Mouse (Mus musculus): ENCODE results near the gene Slu7. TPM values are rescaled to one million over a fixed set of nuclear protein-coding genes. Genes with fewer than 3 reads are reported as not detected.

Slu7 gene
- polyA plus RNA-seq (2012; rRNA removed), result 2.4 and 7.8 TPM in 2 replicates

DNA sequence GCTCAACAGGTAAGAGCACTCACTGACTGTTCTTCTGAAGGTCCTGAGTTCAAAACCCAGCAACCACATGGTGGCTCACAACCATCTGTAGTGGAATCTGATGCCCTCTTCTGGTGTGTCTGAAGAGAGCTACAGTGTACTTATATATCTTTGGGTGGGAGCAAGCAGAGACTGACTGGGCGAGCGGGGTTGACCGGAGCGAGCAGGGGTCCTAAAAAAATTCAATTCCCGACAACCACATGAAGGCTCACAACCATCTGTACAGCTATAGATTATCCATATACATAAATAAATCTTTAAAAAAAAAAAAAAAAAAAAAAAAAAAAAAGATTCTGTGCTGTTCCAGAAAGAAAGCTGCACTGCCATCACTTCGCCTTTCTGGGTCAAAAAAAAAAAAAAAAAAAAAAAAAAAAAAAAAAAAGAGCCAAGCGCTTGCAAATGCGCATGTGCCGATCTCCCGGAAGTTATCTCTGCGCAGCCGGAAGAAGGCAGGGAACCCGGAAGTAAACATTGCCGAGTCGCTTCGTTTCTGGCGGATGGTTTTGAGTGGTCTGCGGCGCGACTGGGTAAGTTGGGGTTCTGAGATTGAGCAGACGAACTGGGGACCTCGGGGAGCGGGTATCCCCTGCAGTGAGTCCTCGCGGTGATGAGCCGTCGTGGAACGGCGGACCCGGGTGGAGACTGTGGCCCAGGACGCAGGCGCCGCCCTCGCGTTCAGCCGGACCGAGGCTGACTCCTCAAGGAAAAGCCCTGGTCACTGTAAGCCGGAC is at the start of gene Slu7:
Slu7 (plus strand) TSS at position 491 of the 770 bp plus-strand sequence.
- peak; percentile 20 for DNase-seq (ENCODE audit: low read depth)

DNA sequence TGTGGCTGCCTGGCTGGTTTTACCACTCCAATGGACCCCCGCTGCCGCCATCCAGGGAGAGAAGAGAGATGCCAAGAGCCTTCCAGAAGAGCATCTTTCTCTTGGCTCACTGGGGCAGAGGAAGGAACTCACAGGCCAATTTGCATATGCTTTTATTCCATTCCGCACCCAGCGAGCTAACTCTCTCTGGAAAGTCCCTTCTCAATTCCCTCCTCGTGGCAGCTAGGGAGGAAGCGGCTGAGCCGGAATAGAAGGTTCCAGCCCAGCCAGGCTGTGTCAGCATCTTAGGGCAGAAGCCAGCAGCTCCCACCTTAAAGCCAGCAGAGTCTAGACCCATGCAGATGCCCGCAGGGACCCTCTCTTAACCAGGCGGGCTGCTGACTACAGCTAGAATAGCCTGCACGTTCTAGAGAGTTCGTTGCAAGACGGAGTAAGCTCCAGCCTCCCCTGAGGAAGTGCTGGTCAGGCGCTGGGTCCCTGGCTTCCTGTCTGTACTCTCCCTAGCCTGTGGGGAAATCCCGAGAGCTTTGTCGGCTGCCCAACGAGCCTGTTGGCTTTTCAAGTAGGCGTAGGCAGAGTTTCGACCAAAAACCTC is 48.4 kb upstream of the Slu7 start:
- DNase-seq (ENCODE audit: low read depth), result no peak

DNA sequence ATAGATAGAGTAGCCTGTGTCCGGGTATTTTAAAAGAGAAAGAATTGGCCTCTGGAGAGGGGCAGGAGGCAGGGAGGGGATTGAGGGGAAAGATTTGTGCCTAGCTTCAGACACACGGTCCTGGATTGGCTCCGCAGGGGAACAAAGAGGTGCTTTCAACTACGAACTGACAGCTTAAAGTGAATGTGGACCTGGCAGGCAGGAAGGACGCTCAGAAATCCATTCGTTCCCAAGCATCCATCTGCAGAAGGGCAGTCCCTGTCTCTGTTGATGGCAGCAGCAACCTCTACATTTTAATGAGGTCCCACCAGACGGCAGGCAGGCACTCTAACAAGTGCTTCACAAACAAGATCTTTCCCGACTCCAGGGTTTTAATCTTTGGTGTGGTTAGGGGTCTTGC is 47.8 kb upstream of the Slu7 start:
- DNase-seq (ENCODE audit: low read depth), result no peak

DNA sequence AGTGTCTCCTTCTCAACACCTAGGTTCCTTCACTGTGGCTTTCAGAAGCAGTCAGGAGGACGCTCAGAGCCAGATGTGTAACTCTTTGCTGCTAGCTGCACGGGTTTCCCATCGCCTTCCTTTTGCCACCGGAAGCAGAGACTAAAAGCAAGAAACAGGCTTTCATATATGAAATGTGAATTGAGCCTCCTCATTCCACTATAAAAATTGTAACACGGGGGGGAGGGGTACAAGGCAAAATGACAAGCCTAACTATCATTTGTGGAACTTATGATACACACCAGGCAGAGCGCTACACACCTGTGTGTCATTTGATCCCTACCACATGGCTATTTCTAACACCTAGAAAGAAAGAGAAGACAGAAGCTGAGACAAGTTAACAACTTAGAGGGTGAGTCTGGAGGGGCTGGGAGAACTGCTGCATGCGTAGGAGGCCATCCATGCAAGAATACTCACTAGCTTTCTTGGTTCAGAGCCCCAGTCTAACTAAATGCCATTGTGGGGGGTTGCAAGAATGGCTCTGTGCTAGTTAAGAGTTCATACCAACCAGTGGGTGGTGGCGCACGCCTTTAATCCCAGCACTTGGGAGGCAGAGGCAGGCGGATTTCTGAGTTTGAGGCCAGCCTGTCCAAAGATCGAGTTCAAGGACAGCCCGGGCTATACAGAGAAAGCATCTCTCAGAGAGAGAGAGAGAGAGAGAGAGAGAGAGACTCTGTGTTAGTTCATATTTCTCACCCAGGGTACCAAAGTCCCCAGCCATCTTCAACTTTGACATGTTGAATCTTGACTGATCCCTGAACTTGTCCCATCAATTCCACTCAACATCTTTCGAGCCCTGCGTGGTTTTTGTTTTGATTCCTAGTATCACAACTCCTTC is 46.3 kb upstream of the Slu7 start:
- DNase-seq (ENCODE audit: low read depth), result no peak

DNA sequence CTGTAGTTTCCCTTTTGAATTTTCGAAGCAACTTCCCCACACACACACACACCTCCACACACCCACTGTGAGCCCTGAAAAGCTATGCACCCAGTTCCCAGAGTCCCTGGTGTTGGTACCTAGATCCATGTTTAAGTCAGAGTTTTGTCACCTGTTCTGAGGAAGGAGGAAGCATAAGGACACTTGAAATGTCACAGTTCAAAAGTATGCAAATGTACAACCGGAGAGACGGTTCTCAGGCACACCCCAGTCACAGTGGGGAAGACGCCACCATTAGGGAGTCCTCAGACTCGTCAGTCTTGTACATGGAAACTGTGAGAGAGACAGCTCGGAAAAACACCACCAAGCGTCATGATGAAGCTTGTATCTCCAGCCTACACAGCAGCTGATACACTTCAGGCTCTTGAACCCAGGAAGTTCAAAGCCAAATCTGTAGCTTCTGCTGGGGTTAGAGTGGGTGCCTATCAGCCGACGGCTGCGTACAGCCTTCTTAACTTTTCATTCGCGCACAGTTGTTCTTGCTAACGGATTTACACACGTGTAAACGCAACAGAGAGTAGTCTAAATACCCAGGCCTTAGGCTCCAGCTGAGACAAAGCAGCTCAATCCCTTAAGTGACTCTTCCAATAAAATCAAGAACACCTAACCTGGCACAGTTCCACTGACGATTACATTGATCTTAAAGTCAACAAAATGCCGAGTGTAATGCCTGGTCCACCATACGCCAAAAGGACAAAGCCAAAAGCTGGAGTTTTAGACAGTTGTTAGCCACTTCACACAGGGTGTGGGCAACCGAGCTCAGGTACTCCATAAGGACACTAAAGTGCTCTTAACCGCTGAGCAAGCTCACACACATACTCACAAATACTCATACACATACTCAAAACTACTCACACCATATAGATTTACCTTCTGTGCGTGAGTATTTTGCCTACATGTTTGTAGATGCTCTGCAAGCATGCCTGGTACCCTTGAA is 45.1 kb upstream of the Slu7 start:
- DNase-seq (ENCODE audit: low read depth), result no peak

DNA sequence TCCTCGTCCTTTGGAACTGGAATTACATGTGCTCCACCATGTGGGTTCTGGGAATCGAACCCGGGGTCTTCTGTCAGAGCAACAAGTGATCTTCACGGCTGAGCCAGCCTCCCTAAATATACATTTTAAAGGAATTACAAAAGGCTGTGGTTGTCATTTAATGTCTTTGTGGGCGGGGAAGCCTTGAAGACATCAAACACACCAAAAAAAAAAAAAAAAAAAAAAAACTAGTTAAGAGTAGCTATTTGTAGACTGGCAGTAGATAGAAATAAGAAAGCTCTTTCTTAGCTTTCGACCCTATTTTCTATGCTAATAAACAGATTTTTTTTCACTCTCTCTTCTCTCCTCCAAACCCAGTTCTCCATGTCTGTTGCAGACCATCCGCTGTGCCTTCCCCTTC is 44.4 kb upstream of the Slu7 start:
- no peak for DNase-seq (ENCODE audit: low read depth)

DNA sequence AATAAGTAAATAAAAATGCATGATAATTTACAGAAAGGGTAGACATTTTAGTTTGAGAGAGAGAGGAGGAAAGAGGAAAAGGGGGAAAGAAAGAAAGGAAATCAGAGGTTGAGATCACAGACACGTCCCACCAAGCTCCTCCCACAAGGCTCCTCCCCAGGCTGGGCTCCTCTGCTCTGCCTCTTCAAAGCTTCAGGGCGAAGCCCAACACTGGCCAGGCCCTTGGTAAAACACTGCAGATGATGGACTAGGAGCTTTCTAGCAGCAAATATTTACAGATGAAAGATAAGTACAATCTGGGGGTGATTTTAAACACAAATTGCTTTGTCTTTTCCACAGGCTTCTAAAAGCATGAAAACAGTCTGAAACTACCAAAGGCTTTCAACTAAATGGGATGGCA is 40.8 kb upstream of the Slu7 start:
- no peak for DNase-seq (ENCODE audit: low read depth)

DNA sequence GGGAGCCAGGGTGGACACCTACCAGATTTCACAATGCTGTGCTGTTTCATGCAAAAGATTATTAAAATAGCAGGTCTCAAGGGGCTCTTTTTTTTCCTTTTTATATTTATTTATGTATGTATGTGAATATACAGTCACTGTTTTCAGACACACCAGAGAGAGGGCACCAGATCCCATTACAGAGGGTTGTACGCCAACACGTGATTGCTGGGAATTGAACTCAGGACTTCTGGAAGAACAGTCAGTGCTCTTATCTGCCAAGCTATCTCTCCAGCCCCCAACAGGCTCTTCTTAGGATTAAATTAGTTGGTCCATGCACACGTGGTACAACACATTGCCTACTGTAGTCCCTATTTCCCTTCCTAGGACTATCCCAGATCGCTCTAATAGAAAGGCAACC is 40.2 kb upstream of the Slu7 start:
- DNase-seq (ENCODE audit: low read depth), result no peak

DNA sequence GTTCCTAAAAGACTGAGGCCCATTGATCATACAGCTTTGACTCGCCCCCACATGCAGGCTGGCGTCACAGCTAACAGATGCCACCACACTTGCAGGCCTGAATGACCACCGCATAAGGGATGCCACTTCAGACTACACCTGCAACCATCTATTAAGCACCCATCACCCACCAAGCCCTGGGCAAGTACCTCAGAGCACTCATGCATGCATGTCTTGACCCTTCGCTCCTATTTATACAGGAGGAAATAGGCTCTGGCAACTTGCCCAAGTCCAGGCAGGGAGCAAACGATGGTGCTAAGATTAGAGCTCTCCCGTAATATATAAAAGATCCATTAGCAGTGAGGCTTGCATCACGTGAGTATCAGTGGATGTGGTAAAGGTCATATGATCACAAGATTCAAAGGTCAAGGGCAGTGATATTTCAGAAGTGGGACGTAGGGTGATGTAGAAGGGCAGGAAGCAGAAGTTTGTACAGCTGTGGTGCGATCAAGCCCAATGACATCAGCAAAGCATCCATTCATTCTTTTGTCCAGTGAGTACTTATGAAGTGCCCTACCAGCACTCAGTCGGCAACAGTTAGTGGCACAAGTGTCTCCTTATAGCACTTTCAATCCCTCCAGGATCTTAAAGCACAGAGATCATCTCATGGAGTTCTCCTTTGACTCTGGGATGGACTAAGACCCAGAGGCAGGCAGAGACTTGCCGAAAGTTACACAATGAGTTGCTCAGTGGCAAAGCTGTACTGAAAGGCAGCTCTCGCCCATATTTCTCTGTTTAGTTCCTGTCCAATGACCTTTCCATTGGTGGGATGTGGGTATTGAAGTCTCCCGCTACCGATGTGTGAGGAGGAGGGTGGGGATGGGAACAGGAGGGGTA is 38.2 kb upstream of the Slu7 start:
- no peak for DNase-seq (ENCODE audit: low read depth)

DNA sequence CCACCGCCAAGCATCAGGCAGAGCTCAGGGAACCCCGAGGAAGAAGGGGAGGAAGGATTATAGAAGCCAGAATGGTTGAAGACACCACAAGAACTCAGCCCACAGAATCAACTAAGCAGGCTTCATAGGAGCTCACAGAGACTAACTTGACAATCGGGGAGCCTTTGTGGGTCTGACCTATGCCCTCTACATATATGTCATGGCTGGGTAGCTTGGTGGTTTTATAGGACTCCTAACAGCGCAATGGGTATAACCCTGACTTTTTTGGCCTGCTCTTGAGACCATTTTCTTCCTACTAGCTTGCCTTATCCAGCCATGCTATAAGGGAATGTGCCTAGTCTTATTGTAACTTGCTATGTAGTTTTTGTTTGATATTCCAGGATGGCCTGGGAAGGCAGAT is 37.3 kb upstream of the Slu7 start:
- no peak for DNase-seq (ENCODE audit: low read depth)

DNA sequence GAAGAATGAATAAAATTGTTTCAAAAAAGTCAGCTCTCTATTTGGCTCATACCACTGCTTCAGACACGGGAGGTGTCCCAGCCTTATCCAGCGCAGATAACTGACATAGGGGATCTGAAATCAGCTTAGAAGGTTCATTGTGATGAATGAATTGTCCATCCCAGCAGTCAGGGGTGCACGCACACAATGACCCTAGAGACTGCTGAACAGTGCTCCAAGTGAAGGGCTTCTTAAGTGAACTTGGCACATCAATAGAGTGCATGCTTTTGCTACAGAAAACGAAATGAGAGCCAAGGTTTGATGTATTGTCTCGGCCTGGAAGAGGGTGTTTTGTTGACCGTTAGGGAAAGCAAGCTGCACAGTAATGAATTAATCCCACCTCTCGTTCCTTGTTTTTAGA is 36.9 kb upstream of the Slu7 start:
- DNase-seq (ENCODE audit: low read depth), result no peak

DNA sequence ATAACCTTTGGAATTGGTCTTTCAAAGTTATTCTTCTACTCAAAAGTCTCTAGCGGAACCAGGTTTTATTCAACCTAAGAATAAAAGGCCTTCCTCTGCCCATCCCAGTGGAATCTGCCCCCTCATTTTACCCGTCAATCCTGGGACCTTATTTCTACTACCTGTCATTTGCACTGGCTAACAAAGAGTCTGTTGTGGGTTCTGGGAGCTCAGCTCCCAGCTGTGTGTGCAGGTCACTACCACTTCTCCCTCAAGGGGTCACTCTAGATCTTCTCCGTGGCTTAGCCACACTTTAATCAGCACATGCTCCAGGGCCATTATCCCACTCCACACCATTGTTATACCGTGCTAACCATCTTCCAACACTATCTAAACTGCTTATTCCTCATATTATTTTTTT is 34.2 kb upstream of the Slu7 start:
- DNase-seq (ENCODE audit: low read depth), result no peak

DNA sequence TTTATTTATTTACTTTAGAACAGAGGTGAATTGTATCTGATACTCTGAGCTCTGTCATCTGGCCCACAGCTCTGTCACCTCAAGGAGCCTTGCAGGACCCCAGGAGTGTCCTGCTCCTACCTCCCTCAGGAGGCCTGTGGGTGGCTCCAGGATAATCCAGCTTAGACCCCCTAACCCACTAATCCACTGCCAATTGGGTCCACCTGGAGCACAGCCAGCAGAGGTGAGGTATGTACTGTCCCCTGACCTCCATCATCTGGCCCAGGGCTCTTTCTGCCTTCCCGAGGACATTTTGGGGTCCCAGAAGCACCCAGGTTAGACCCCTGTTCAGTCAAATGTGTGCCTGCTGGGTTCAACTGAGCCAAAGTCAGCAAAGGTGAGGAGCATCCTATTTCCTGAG is 33.4 kb upstream of the Slu7 start:
- DNase-seq (ENCODE audit: low read depth), result no peak

DNA sequence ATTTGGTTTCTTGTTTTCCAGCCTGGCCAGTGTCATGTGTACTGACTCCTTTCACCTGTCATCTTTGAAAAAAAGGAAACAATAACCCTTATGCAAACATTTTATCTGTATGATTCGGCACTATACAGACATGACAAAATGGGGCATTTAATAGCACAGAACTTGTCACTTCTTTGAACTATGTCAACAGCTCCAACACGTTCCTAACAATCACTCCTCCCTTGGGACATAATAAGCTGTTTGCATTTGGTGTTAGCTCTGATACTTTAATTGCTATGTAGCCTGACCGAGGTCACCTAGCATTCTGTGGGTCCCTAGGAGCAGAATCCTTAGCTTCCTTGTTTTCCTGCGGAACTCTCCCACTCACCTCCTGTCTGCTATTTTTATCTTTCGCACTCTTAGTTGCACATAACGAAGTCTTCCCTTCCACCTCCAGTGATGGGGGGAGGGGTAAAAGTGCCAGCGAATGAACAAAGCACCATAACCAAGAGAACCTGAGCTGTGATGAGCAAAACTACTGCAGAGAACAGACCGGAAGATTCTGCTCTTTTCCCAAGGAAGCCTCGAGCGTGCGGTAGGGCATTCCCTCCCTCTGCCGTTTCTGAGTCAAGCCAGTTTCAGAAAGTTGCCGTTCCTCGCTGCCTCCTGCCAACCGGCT is 29.3 kb upstream of the Slu7 start:
- no peak for DNase-seq (ENCODE audit: low read depth)

DNA sequence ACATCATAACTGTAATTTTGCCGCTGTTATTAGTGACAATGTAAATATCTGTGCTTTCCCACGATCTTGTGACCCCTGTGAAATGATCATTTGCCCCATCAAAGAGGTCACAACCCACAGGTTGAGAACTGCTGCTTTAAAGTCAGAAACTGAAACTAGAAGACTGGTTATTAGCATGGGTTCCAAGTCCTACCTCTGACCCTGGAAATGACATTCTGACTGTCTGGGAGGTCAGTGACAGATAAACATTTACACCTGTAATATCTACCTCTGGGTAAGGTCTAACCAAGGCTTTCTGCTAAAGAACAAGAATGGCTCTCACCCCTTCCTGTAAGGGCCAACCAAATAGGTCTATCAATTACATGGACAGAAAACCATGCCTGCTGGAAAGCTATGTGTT is 24.7 kb upstream of the Slu7 start:
- DNase-seq (ENCODE audit: low read depth), result no peak

DNA sequence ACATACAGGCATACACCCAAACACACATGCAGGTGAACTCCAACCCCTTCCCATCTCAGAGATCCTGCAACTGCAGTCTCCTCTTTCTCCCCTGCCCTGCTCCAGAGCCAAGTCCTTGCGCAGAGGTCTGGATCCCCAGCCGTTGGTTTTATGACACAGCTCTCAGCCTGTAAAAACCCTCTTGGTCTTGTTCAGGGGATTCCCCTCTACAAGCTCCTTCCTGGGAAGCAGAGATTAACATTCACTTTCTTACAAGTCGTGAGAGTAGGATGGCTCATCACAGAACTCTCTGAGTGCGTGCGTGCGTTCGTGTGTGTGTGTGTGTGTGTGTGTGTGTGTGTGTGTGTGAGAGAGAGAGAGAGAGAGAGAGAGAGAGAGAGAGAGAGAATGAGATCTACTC is 23.3 kb upstream of the Slu7 start:
- no peak for DNase-seq (ENCODE audit: low read depth)

DNA sequence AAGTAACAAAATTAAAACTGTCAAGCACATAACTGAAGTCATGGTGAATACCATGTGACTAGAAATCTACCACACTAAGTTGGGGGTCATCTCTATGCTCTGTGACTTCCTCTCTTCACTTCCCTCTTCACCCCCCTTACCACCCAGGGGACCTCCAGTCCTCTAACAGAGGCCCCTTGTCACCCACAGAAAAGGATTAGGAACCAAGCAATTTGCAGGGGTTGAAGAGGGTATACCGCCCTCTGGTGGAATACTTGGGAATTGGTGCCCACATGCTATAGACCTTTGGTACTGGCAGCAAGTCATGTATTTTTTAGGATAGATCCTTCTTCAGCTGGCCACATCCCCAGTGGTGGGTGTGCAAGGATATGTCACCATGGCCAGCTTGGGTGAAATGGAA is 22.1 kb upstream of the Slu7 start:
- DNase-seq (ENCODE audit: low read depth), result no peak

DNA sequence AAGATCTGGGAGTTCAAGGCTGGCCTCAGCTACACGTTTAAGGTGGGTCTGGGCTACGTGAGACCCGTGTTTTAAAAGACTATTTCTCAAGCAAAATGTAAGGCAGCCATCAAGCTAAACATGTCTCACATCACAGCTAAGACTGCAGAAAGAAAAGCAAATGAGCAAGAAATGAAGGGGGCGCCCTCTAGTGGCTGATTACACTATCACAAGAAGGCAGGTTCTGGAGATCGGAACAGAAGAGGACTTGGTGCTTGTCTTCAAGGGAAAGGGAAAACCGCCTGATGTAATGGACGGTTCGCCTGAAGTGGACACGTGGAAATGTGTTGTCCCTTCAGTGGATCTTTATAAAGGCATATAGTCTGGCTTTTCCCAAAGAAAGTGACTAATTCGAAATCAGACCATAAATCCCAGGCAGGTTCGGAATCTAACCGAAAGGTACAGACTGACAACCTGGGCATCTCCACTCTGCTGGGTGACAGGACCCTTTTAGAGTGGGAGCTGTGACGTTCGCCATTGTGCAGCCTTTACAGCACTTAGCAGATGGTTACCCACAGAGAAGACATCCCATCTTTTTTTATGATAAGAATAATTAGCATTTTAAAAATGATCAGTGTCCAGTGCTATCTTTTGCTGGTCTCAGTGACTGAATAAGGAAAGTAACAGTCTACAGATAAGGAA is 20.6 kb upstream of the Slu7 start:
- no peak for DNase-seq (ENCODE audit: low read depth)

DNA sequence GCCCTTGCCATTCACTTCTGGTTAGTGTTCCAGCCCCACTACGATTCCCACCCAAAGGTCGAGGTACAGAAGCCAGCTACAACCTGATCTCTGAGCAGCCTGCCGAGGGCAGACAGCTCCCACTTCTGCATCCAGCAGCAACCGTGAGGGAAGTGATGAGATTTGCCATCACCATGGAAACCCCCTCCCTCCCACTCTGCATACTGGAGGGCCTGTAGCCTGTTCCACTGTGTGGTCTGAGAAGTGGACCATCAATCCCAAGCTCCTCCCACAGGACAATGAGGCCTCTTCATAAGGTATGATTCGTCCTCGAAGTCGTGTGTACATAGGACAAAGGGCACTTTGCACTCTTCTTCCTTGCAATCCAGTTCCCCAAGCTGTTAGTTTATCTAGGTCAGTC is 16.3 kb upstream of the Slu7 start:
- no peak for DNase-seq (ENCODE audit: low read depth)
